Mouse (Mus musculus) E14TG2a.4 (cell line): Measurements from ENCODE around the gene Nmnat1.

ENCODE experiments used
- CTCF ChIP-seq: conservative IDR thresholded peaks from 2 replicates; pipeline ENCODE4 v1.5.1; 2014; ENCODE audit warnings: low read length
- NANOG ChIP-seq: IDR thresholded peaks from 2 replicates; pipeline ENCODE4 v1.6.1; 2014; ENCODE audit warnings: borderline replicate concordance, low read length, mixed read lengths
- POU5F1 ChIP-seq: IDR thresholded peaks from 2 replicates; pipeline ENCODE4 v1.6.1; 2014; ENCODE audit warnings: low read length, borderline replicate concordance

DNA sequence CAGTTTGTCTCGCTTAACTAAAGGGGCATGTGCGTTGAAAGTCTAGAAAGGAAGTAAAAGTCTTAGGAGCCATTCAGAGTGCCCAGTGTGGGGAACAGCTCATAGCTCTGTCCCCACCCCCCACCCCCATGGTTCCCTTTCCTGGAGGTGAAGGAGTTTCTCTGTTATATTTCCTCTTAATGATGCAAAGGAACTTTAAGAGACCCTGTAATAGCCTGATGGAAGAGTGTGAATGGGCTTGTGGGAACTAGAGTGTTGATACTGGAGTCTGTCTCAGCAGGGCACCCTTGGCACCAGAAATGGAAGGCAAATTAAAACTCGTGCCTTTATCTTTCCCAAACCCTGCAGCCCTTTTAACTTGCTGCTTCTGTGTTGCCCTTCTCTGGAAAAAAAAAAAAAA, 19.9 kb upstream of the Nmnat1 start:
- no peak for TF ChIP-seq CTCF
- no peak for TF ChIP-seq NANOG
- no peak for TF ChIP-seq POU5F1
